Mouse (Mus musculus) brain, embryonic 14.5 days (tissue): ENCODE results near the gene Kctd7.

ENCODE experiments used
- CTCF ChIP-seq: fragments of 200-500 bp; IDR thresholded peaks from 2 replicates; pipeline ENCODE4 v1.5.1; 2012; ENCODE audit warnings: inconsistent platforms, mild to moderate bottlenecking, moderate library complexity, borderline replicate concordance; ENCODE audit not compliant: insufficient read depth, insufficient read length; ENCODE audit errors: extremely low read depth
- POLR2A ChIP-seq: fragments of 200-500 bp; IDR thresholded peaks from 2 replicates; pipeline ENCODE4 v1.6.1; 2012; ENCODE audit warnings: mild to moderate bottlenecking, inconsistent platforms, borderline replicate concordance; ENCODE audit not compliant: poor library complexity, insufficient read depth, insufficient read length, severe bottlenecking; ENCODE audit errors: extremely low read depth

DNA sequence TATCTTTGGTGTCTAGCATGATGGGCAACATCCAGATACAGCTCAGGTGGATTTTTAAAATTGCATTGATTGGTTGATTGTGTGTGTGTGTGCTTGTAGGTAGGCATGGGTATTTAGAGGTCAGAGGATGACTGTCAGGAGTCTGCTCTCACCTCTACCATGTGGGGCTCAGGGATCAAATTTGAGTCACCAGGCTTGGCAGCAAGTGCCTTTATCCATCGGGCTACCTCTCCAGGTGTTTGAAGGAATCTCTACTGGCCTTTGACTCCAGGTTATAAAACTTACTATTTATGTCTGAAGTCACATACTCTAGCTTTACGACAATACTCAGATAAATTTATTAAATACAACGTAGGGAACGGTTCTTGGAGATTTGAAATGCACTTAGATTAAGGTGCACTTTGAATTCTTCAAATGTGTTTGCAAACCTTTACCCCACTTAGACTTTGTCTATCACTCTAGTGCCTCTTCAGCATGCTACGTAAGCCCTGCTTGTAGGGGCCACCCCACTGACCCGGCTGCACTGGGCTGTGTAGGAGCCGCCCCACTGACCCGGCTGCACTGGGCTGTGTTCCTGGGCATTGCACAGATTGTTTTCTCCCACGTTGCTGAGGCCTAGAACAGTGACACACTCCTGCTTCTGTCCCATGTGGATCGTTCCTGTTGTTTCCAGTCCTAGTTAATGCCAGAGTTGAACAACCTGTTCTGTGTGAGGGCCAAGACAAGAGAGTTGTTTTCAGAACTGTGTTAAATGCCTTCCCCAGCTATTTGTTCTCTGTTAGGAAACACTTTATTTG lies 55.8 kb downstream of the Kctd7 start:
- TF ChIP-seq CTCF (no peak), POLR2A (no peak)
